Mouse (Mus musculus) embryo, embryonic 10 days (tissue): ENCODE results near the gene Wdr37.

Experiments
- DNase-seq: peaks from one replicate; pipeline ENCODE4 v3.0.0-alpha.2; 2015; ENCODE audit warnings: low spot score

Gene Wdr37

GRCm38 (mm10) chr13:8839937-8840336, 31.8 kb downstream of the Wdr37 start:
- DNase-seq, result no peak

GRCm38 (mm10) chr13:8839111-8839510, 32.6 kb downstream of the Wdr37 start:
- DNase-seq, result no peak

GRCm38 (mm10) chr13:8838394-8838793, 33.3 kb downstream of the Wdr37 start:
- DNase-seq, result no peak

GRCm38 (mm10) chr13:8834573-8834972, 37.1 kb downstream of the Wdr37 start:
- DNase-seq, result no peak

GRCm38 (mm10) chr13:8831546-8832251, 40.0 kb downstream of the Wdr37 start:
- DNase-seq, result no peak

GRCm38 (mm10) chr13:8830696-8831095, 41.0 kb downstream of the Wdr37 start:
- no peak for DNase-seq

GRCm38 (mm10) chr13:8829784-8830183, 41.9 kb downstream of the Wdr37 start:
- no peak for DNase-seq

GRCm38 (mm10) chr13:8828946-8829345, 42.8 kb downstream of the Wdr37 start:
- DNase-seq, result no peak

- no peak for DNase-seq
Measured at GRCm38 (mm10) chr13:8823546-8823945, 48.2 kb downstream of the Wdr37 start.

GRCm38 (mm10) chr13:8823120-8823519, 48.6 kb downstream of the Wdr37 start:
- no peak for DNase-seq

GRCm38 (mm10) chr13:8822201-8822600, 49.5 kb downstream of the Wdr37 start:
- DNase-seq, result no peak

GRCm38 (mm10) chr13:8805931-8806330, 65.8 kb downstream of the Wdr37 start:
- DNase-seq, result no peak

GRCm38 (mm10) chr13:8800576-8800975, 71.1 kb downstream of the Wdr37 start:
- no peak for DNase-seq

- DNase-seq, result no peak
Measured at GRCm38 (mm10) chr13:8793217-8793616, 78.5 kb downstream of the Wdr37 start.

- peak; percentile 68 for DNase-seq
Measured at GRCm38 (mm10) chr13:8785185-8785584, 86.5 kb downstream of the Wdr37 start.

GRCm38 (mm10) chr13:8784308-8785061, 87.2 kb downstream of the Wdr37 start:
- DNase-seq, result no peak

GRCm38 (mm10) chr13:8783686-8784307, 87.9 kb downstream of the Wdr37 start:
- no peak for DNase-seq

- no peak for DNase-seq
Measured at GRCm38 (mm10) chr13:8782636-8783035, 89.1 kb downstream of the Wdr37 start.

- peak; percentile 69 for DNase-seq
Measured at GRCm38 (mm10) chr13:8780441-8780840, 91.3 kb downstream of the Wdr37 start.

GRCm38 (mm10) chr13:8770616-8771015, 101.1 kb downstream of the Wdr37 start:
- DNase-seq, result no peak

- DNase-seq, result no peak
Measured at GRCm38 (mm10) chr13:8769654-8770227, 102.0 kb downstream of the Wdr37 start.

GRCm38 (mm10) chr13:8760940-8761339, 110.8 kb downstream of the Wdr37 start:
- DNase-seq, result no peak
